Mouse (Mus musculus) adrenal gland, postnatal 14 days (tissue): ENCODE measurements at regions not wholly inside any gene's neighbourhood (a gene's known extent, or its start where the extent isn't known, plus 50 kb on each side); places are given as distances from the start of the nearest gene placed in this dataset.

Experiments used
- DNase-seq: peaks from one replicate; pipeline ENCODE4 v3.0.0; 2021; ENCODE audit warnings: mixed read lengths

DNA sequence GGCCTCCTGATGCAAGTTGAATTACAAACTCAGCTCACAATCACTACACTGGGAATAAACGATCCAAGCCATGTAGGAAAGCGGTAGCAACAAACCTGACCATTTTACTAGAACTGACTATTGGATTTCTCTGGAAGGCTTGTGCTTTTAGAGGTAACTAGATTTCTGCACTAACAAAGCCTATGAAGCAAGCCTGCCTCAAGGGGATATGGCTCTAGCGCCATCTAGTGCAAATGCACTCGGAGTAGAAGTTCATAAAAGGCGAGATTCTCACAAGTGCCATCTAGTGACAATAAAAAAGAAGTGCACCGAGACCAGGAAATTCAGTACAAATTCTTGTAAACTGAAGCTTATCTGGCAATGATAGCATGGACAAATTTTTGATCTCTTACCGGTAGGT is 364.9 kb upstream of the Fmr1 start:
- DNase-seq = peak; percentile 70
